Mouse (Mus musculus) liver, embryonic 14.5 days (tissue): ENCODE data around the gene Fcgrt.

Experiments used
- CTCF ChIP-seq: IDR thresholded peaks from 2 replicates; pipeline ENCODE4 v1.5.1; 2016; ENCODE audit warnings: antibody characterized with exemption, low read depth, control low read depth
- EP300 ChIP-seq: IDR thresholded peaks from 2 replicates; pipeline ENCODE4 v1.6.1; 2016; ENCODE audit warnings: antibody characterized with exemption, low read depth

- no peak for TF ChIP-seq CTCF
- no peak for TF ChIP-seq EP300
These were observed 26.3 kb upstream of the Fcgrt start for GRCm38 (mm10) chr7:45129776-45130512.
